Mouse (Mus musculus) MN1 (cell line): Measurements from ENCODE around the gene Mrtfb.
"Not testable (repeated sequence)": the region's sequence is repeated elsewhere in the genome, so short reads cannot be mapped to it uniquely, and the experiment has no call there.

Source experiments
- DNase-seq: peaks from one replicate; pipeline ENCODE4 v3.0.0-alpha.2; 2016; ENCODE audit warnings: low spot score

Gene Mrtfb

GRCm38 (mm10) chr16:13276709-13277399 is 20.6 kb downstream of the Mrtfb start:
- DNase-seq = no peak

- not testable (repeated sequence) for DNase-seq
Measured at GRCm38 (mm10) chr16:13286425-13286824, 30.1 kb downstream of the Mrtfb start.

GRCm38 (mm10) chr16:13297860-13298259 is 41.6 kb downstream of the Mrtfb start:
- no peak for DNase-seq

- no peak for DNase-seq
Measured at GRCm38 (mm10) chr16:13298991-13299390, 42.7 kb downstream of the Mrtfb start.

- DNase-seq = no peak
Measured at GRCm38 (mm10) chr16:13306065-13306695, 49.9 kb downstream of the Mrtfb start.

- no peak for DNase-seq
Measured at GRCm38 (mm10) chr16:13310096-13310683, 53.9 kb downstream of the Mrtfb start.

GRCm38 (mm10) chr16:13311374-13311773 is 55.1 kb downstream of the Mrtfb start:
- DNase-seq = no peak

- DNase-seq = no peak
Measured at GRCm38 (mm10) chr16:13313096-13313719, 56.9 kb downstream of the Mrtfb start.

GRCm38 (mm10) chr16:13323751-13324150 is 67.5 kb downstream of the Mrtfb start:
- no peak for DNase-seq

GRCm38 (mm10) chr16:13326622-13327021 is 70.3 kb downstream of the Mrtfb start:
- DNase-seq = no peak

- no peak for DNase-seq
Measured at GRCm38 (mm10) chr16:13328646-13329045, 72.4 kb downstream of the Mrtfb start.

- DNase-seq = no peak
Measured at GRCm38 (mm10) chr16:13329640-13330039, 73.4 kb downstream of the Mrtfb start.

- no peak for DNase-seq
Measured at GRCm38 (mm10) chr16:13330221-13330659, 74.0 kb downstream of the Mrtfb start.

- DNase-seq = no peak
Measured at GRCm38 (mm10) chr16:13331898-13332297, 75.6 kb downstream of the Mrtfb start.

GRCm38 (mm10) chr16:13332536-13332935 is 76.3 kb downstream of the Mrtfb start:
- no peak for DNase-seq

- peak; percentile 62 for DNase-seq
Measured at GRCm38 (mm10) chr16:13333781-13334341, 77.6 kb downstream of the Mrtfb start.

GRCm38 (mm10) chr16:13336503-13337230 is 80.4 kb downstream of the Mrtfb start:
- no peak for DNase-seq

GRCm38 (mm10) chr16:13338094-13338493 is 81.8 kb downstream of the Mrtfb start:
- no peak for DNase-seq

- DNase-seq = no peak
Measured at GRCm38 (mm10) chr16:13339433-13339832, 83.2 kb downstream of the Mrtfb start.

- DNase-seq = not testable (repeated sequence)
Measured at GRCm38 (mm10) chr16:13345822-13346221, 89.5 kb downstream of the Mrtfb start.

GRCm38 (mm10) chr16:13350729-13351128 is 94.4 kb downstream of the Mrtfb start:
- DNase-seq = no peak

GRCm38 (mm10) chr16:13351268-13351667 is 95.0 kb downstream of the Mrtfb start:
- DNase-seq = no peak
